Mouse (Mus musculus) midbrain, embryonic 11.5 days (tissue): ENCODE results near the gene Csn3. TPM values are rescaled to one million over a fixed set of nuclear protein-coding genes. Genes with fewer than 3 reads are reported as not detected.

Experiments
- ATAC-seq: fragments of 200-750 bp; cut with Nextera tagmentation; 2 replicates; pipeline ENCODE4 v1.8.0; 2017; ENCODE audit warnings: moderate TSS enrichment, moderate library complexity; ENCODE audit not compliant: low FRiP score
- DNase-seq: peaks from one replicate; pipeline ENCODE4 v3.0.0; 2015; ENCODE audit warnings: low spot score; ENCODE audit errors: missing footprints
- H3K27ac ChIP-seq: fragments of 300-500 bp; sonication (generic); 2 replicates; pipeline ENCODE4 v1.5.1; 2014; ENCODE audit warnings: low read depth, low read length
- H3K27me3 ChIP-seq: fragments of 300-500 bp; sonication (generic); 2 replicates; pipeline ENCODE4 v1.6.1; 2014; ENCODE audit warnings: mild to moderate bottlenecking, low read length, moderate library complexity, mixed read lengths; ENCODE audit not compliant: control insufficient read depth, insufficient read depth
- H3K36me3 ChIP-seq: fragments of 300-500 bp; sonication (generic); 2 replicates; pipeline ENCODE4 v1.6.1; 2014; ENCODE audit warnings: mild to moderate bottlenecking, low read length, moderate library complexity, mixed read lengths; ENCODE audit not compliant: control insufficient read depth, insufficient read depth
- H3K4me1 ChIP-seq: fragments of 300-500 bp; sonication (generic); 2 replicates; pipeline ENCODE4 v1.6.1; 2014; ENCODE audit warnings: low read length; ENCODE audit not compliant: control insufficient read depth, insufficient read depth
- H3K4me2 ChIP-seq: fragments of 300-500 bp; sonication (generic); 2 replicates; pipeline ENCODE4 v1.6.1; 2014; ENCODE audit warnings: mild to moderate bottlenecking, moderate library complexity
- H3K4me3 ChIP-seq: fragments of 300-500 bp; sonication (generic); 2 replicates; pipeline ENCODE4 v1.5.1; 2014; ENCODE audit warnings: low read depth, low read length
- H3K9ac ChIP-seq: fragments of 300-500 bp; sonication (generic); 2 replicates; pipeline ENCODE4 v1.6.1; 2014; ENCODE audit warnings: low read length
- H3K9me3 ChIP-seq: fragments of 300-500 bp; sonication (generic); 2 replicates; pipeline ENCODE4 v1.6.1; 2016; ENCODE audit warnings: low read length; ENCODE audit not compliant: control insufficient read depth
- WGBS: fragments of 180-500 bp; shearing (Covaris S2); extraction: QIAGEN DNeasy Blood & Tissue Kit; methylation state at CpG from one replicate; pipeline ENCODE4 v1.1.7; 2014; 5-methylcytosine and 5-hydroxymethylcytosine counted together
- polyA plus RNA-seq: library from polyadenylated mRNA; unstranded; fragments of >200 nt; fragmentation: Nextera tagmentation; extraction: Ambion mirVana; gene quantifications from 2 replicates; pipeline ENCODE4 v1.2.1, GENCODE M21; 2014

The Csn3 gene
- polyA plus RNA-seq = 0.23 and 0.33 TPM in 2 replicates

- Histone ChIP-seq H3K4me3 (no peak within 1 kb of the TSS), H3K27me3 (no peaks in the 10 kb centered on the region), H3K4me2 (no peak within 1 kb of the TSS), H3K9me3 (no peaks in the 10 kb centered on the region), H3K27ac (no peak within 1 kb of the TSS), H3K4me1 (no peaks in the 10 kb centered on the region), H3K9ac (no peak within 1 kb of the TSS), H3K36me3 (no peaks in the 10 kb centered on the region)
- ATAC-seq (peak; percentile 59; the same call in 1 of the 2 replicates), DNase-seq (no peak)
- WGBS = 33% methylated on average over 5 of the region's 5 CpGs
These were observed at the start of gene Csn3 for GRCm38 (mm10) chr5:87925372-87925771. Gene Csn3 (plus strand): TSS chr5:87925579.

DNA sequence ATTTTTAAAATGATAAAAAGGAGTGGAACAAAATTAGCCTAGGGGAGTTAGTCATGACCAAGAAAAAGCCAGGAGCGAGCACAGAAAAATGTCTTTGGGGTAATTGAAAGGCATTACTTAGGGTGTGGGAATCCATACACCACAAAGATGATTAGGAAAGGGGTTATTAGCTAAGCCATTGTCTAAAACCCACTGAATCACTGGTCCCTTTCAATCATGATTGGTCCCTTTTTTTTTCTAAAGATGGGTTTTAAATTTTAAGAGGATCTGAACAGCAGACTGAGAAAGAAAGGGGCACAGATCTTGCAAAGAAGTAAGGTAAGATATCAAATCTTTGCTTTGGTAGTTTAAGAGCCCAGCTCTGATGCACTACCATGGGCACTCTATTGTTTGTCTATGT, 40.6 kb upstream of the Csn3 start, which contains the start of gene Odam:
Gene Odam, plus strand, starts transcription at position 301 of the 400 bp plus-strand sequence.
- ATAC-seq (no peak), DNase-seq (no peak)
- no peak within 1 kb of the TSS for H3K4me2 ChIP-seq
- H3K4me1 ChIP-seq = no peaks in the 10 kb centered on the region
- H3K9me3 ChIP-seq = no peaks in the 10 kb centered on the region
- no peak within 1 kb of the TSS for H3K4me3 ChIP-seq
- no peak within 1 kb of the TSS for H3K9ac ChIP-seq
- H3K27ac ChIP-seq = no peak within 1 kb of the TSS
- H3K36me3 ChIP-seq = no peaks in the 10 kb centered on the region
- no peaks in the 10 kb centered on the region for H3K27me3 ChIP-seq
- WGBS = 82% methylated on average over 1 of the region's 1 CpGs

- Histone ChIP-seq H3K4me2 (no peak overlapping the region), H3K27me3 (no peaks in the 10 kb centered on the region), H3K4me1 (no peaks in the 10 kb centered on the region), H3K9me3 (no peaks in the 10 kb centered on the region), H3K36me3 (no peaks in the 10 kb centered on the region), H3K27ac (no peak overlapping the region), H3K4me3 (no peak overlapping the region), H3K9ac (no peak overlapping the region)
- DNase-seq = no peak
- no peak for ATAC-seq
- WGBS = 54% methylated on average over 1 of the region's 1 CpGs
These were observed 6.2 kb downstream of the Csn3 start for GRCm38 (mm10) chr5:87931603-87932002.

- Histone ChIP-seq H3K4me1 (no peaks in the 10 kb centered on the region), H3K4me3 (no peak overlapping the region), H3K27me3 (no peaks in the 10 kb centered on the region), H3K4me2 (no peak overlapping the region), H3K9me3 (no peaks in the 10 kb centered on the region), H3K9ac (no peak overlapping the region), H3K27ac (no peak overlapping the region), H3K36me3 (no peaks in the 10 kb centered on the region)
- 54% methylated on average over 3 of the region's 3 CpGs for WGBS
- ATAC-seq = no peak
- no peak for DNase-seq
These were observed 15.4 kb downstream of the Csn3 start for GRCm38 (mm10) chr5:87940752-87941151.

GRCm38 (mm10) chr5:87942515-87942914, 17.1 kb downstream of the Csn3 start:
- ATAC-seq = no peak
- no peak for DNase-seq
- H3K36me3 ChIP-seq = no peaks in the 10 kb centered on the region
- H3K27ac ChIP-seq = no peak overlapping the region
- no peaks in the 10 kb centered on the region for H3K27me3 ChIP-seq
- H3K4me2 ChIP-seq = no peak overlapping the region
- no peak overlapping the region for H3K4me3 ChIP-seq
- H3K9ac ChIP-seq = no peak overlapping the region
- no peaks in the 10 kb centered on the region for H3K9me3 ChIP-seq
- H3K4me1 ChIP-seq = no peaks in the 10 kb centered on the region

GRCm38 (mm10) chr5:87951836-87952235, 26.5 kb downstream of the Csn3 start:
- H3K4me2 ChIP-seq = no peak overlapping the region
- no peaks in the 10 kb centered on the region for H3K4me1 ChIP-seq
- no peak for ATAC-seq

DNA sequence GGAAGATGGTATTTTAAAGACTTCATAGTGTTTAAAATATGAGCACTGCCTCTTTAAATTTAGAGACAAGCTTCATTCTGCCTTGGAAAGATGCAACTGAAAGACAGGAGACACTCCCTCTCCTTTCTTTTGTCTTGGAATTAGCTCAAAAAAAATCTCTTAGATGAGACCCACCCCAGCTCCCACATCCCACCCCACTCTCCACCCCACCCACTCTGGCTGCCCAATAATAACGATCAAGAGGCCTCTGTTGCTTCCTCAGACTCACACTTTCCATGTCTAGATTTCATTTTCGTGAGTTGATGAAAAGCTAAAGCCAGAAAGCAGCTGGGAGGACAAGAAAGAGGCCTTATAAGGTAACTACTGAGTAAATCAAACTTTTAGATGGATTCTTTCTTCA, 43.8 kb downstream of the Csn3 start, which contains the start of the genes 2310003L06Rik and Gm28434:
Gene 2310003L06Rik, plus strand, starts transcription at position 259 of the 400 bp plus-strand sequence.
Gene Gm28434, plus strand, starts transcription at position 317 of the 400 bp plus-strand sequence.
- ATAC-seq = no peak
- 58% methylated on average over 2 of the region's 2 CpGs for WGBS
- no peaks in the 10 kb centered on the region for H3K9me3 ChIP-seq
- H3K27me3 ChIP-seq = no peaks in the 10 kb centered on the region
- DNase-seq = no peak
- no peak within 1 kb of the TSS for H3K4me3 ChIP-seq
- no peak within 1 kb of the TSS for H3K9ac ChIP-seq
- H3K36me3 ChIP-seq = no peaks in the 10 kb centered on the region
- no peak within 1 kb of the TSS for H3K27ac ChIP-seq
- no peak within 1 kb of the TSS for H3K4me2 ChIP-seq
- no peaks in the 10 kb centered on the region for H3K4me1 ChIP-seq

More at GRCm38 (mm10) chr5:87951836-87952235, 26.5 kb downstream of the Csn3 start:
- H3K27me3 ChIP-seq = no peaks in the 10 kb centered on the region
- no peaks in the 10 kb centered on the region for H3K36me3 ChIP-seq
- H3K27ac ChIP-seq = no peak overlapping the region
- DNase-seq = no peak
- no peak overlapping the region for H3K9ac ChIP-seq
- H3K9me3 ChIP-seq = no peaks in the 10 kb centered on the region
- no peak overlapping the region for H3K4me3 ChIP-seq

DNA sequence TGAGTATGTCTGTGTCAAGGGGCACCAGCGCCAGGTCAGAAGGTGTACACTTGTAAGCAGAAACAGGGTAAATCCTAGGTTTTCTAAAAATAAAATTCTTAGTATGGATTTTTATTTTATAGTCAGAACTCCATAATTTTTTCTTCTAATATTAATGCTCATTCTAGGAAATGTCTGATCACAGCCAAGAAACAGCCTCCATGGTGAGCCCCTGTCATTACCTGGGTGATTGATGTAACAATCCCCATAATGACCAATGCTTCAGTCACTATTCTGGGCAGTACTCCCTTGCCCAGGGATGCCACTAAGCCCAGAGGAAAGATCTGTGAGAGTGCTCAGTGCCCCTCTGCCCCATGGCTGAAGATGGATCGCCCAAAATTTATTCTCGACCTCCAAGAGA, 53.8 kb downstream of the Csn3 start, which contains the start of gene Cabs1:
Gene Cabs1, plus strand, starts transcription at position 301 of the 400 bp plus-strand sequence.
- ATAC-seq (no peak), DNase-seq (no peak)
- Histone ChIP-seq H3K4me1 (no peaks in the 10 kb centered on the region), H3K36me3 (no peaks in the 10 kb centered on the region), H3K27me3 (no peaks in the 10 kb centered on the region), H3K9ac (no peak within 1 kb of the TSS), H3K27ac (no peak within 1 kb of the TSS), H3K4me3 (no peak within 1 kb of the TSS), H3K9me3 (no peaks in the 10 kb centered on the region), H3K4me2 (no peak within 1 kb of the TSS)
- WGBS = 93% methylated on average over 3 of the region's 3 CpGs
